Mouse (Mus musculus) intestine, embryonic 14.5 days (tissue): ENCODE measurements around the gene Trim16. TPM values are rescaled to one million over a fixed set of nuclear protein-coding genes. Genes with fewer than 3 reads are reported as not detected.

Experiments
- ATAC-seq: fragments of 200-750 bp; cut with Nextera tagmentation; replicated peaks from 2 replicates; pipeline ENCODE4 v1.8.0; 2017; ENCODE audit warnings: low read depth, moderate number of reproducible peaks, moderate TSS enrichment, moderate library complexity; ENCODE audit not compliant: low FRiP score, low TSS enrichment
- DNase-seq: peaks from one replicate; pipeline ENCODE4 v3.0.0-alpha.2; 2018; ENCODE audit warnings: low spot score
- H3K27ac ChIP-seq: fragments of 300-500 bp; sonication (generic); 2 replicates; pipeline ENCODE4 v1.5.1; 2014; ENCODE audit warnings: low read depth, mild to moderate bottlenecking, control low read depth
- H3K27me3 ChIP-seq: fragments of 300-500 bp; sonication (generic); replicated peaks from 2 replicates; pipeline ENCODE4 v1.6.1; 2014; ENCODE audit warnings: low read length, control low read depth; ENCODE audit not compliant: control insufficient read depth, insufficient read depth
- H3K36me3 ChIP-seq: fragments of 300-500 bp; sonication (generic); 2 replicates; pipeline ENCODE4 v1.6.1; 2014; ENCODE audit warnings: low read length, control low read depth; ENCODE audit not compliant: control insufficient read depth, insufficient read depth
- H3K4me1 ChIP-seq: fragments of 300-500 bp; sonication (generic); replicated peaks from 2 replicates; pipeline ENCODE4 v1.6.1; 2014; ENCODE audit warnings: low read length, control low read depth, mixed read lengths; ENCODE audit not compliant: control insufficient read depth, insufficient read depth
- H3K4me2 ChIP-seq: fragments of 300-500 bp; sonication (generic); 2 replicates; pipeline ENCODE4 v1.6.1; 2014; ENCODE audit warnings: low read length
- H3K4me3 ChIP-seq: fragments of 300-500 bp; sonication (generic); 2 replicates; pipeline ENCODE4 v1.5.1; 2014; ENCODE audit warnings: low read depth, low read length, control low read depth, mixed read lengths
- H3K9ac ChIP-seq: fragments of 300-500 bp; sonication (generic); 2 replicates; pipeline ENCODE4 v1.6.1; 2014; ENCODE audit warnings: mild to moderate bottlenecking, low read length
- H3K9me3 ChIP-seq: fragments of 300-500 bp; sonication (generic); 2 replicates; pipeline ENCODE4 v1.6.1; 2016; ENCODE audit warnings: low read length, control low read depth; ENCODE audit not compliant: control insufficient read depth
- WGBS: fragments of 180-500 bp; shearing (Covaris S2); extraction: QIAGEN DNeasy Blood & Tissue Kit; methylation state at CpG from one replicate; pipeline ENCODE4 v1.1.7; 2014; 5-methylcytosine and 5-hydroxymethylcytosine counted together
- polyA plus RNA-seq: library from polyadenylated mRNA; unstranded; fragments of >200 nt; fragmentation: Nextera tagmentation; extraction: Ambion mirVana; gene quantifications from 2 replicates; pipeline ENCODE4 v1.2.1, GENCODE M21; 2014

Trim16 gene
- polyA plus RNA-seq: 13.1 and 14.4 TPM in 2 replicates

DNA sequence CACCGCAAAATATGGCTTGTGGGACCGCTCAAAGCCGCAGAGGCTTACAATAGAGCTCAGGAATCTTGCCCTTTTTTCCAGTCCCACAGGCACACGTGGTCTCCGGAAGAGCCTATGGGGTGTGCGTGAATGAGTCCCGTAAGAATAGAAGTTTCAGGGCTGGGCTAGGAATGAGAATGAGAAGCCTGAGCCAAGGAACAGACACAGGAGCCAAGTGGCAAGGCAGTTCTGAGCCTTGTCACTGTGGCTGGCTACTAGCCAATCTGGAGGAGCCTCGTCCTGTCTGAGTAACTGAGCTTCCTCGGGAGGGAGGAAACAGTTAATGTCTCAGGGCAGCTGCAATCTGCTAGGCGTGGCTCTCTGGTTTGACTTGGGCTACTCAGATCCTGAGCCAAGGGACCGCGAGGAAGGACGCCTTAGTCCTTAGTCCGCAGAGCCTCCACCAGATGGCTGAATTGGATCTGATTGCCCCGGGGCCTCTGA lies at the start of gene Trim16:
Gene Trim16 (plus strand): TSS at position 173 of the 483 bp plus-strand sequence.
- Histone ChIP-seq H3K9me3 (no peaks in the 10 kb centered on the region), H3K27me3 (no peaks in the 10 kb centered on the region), H3K36me3 (no peaks in the 10 kb centered on the region), H3K4me3 (peak within 1 kb of the TSS; percentile 60), H3K27ac (peak within 1 kb of the TSS; percentile 66), H3K9ac (peak within 1 kb of the TSS; percentile 43), H3K4me2 (peak within 1 kb of the TSS; percentile 85), H3K4me1 (peaks cover 21% of the 10 kb centered on the region; the same call in 1 of the 2 replicates)
- DNase-seq: no peak
- ATAC-seq: peak; percentile 79
- WGBS: 2% methylated on average over 15 of the region's 15 CpGs

DNA sequence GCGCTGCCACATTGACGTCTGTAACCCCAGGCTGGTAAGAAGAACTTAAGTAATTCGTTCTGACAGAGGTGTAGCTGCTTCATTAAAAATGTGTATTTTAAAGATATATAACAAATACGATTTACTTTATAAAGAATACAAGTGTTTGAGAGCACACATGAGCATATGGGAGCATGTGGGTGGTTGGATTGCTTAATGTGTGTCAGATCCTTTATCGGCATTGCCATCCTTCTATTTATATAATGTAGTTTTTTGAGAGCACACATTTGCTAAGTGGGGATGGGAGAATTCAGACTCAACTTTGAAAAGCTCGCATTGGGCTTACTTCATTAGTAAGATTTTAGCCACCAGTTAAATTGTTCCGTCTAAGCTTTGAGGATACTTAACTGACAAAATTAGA lies 43.5 kb upstream of the Trim16 start:
- H3K36me3 ChIP-seq: peaks cover 32% of the 10 kb centered on the region
- ATAC-seq (no peak), DNase-seq (no peak)
- 93% methylated on average over 7 of the region's 7 CpGs for WGBS
- no peak overlapping the region for H3K4me3 ChIP-seq
- H3K9ac ChIP-seq: no peak overlapping the region
- H3K9me3 ChIP-seq: peaks cover 42% of the 10 kb centered on the region
- H3K4me1 ChIP-seq: no peaks in the 10 kb centered on the region
- H3K27ac ChIP-seq: no peak overlapping the region
- H3K27me3 ChIP-seq: no peaks in the 10 kb centered on the region
- no peak overlapping the region for H3K4me2 ChIP-seq

DNA sequence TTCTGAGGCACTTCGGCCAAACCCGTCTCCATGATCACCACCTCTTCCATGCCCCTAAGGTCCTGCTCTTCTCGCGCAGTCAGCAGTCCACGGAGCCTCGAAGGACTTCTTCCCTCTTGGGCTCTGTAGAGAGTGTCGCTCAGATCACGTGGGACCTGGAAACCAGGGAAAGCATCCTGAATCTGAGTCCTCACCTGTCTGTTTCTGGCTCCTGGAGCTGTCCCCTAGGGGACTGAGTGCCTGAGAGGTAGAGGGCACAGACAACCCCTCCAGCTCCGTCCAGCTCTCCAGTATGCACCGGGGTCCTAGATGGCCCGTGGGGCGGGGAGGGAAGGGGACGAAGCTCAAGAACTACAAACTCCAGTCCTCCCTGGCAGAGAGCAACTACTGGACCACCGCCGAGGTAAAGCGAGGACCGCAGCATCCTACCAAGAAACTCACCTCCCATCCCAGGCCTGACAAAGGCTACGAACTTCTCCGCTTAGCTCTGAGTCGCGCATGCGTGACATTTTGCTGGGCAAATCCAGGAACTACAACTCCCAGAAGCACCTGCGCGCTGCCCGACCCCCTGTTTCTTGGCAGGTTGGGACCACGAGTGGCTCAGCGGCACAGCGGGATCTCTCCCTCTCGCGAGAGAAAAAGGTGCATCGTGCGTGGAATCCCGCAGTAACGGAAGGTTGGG lies 31.0 kb upstream of the Trim16 start, which contains the start of gene Zfp286:
Gene Zfp286 (minus strand): TSS at position 528 of the 682 bp plus-strand sequence.
- no peaks in the 10 kb centered on the region for H3K27me3 ChIP-seq

DNA sequence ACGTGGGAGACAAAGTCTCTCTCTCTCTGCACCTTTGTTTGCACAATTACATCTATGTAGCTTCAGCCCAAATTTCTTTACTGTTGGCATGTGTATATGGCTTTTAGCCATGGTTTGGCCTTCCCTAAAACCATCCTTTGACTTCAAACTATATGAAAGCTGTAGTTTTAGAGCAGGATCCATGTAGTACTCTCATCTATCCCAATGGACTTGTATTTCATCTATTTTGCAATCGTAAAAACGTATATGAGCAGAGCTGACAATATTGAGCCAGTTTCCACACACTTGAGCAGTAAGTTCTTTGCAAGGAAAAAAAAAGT lies 30.5 kb upstream of the Trim16 start:
- Histone ChIP-seq H3K36me3 (peaks cover 8% of the 10 kb centered on the region; the same call in 1 of the 2 replicates), H3K4me1 (peaks cover 3% of the 10 kb centered on the region; the same call in 1 of the 2 replicates), H3K4me3 (peak overlapping the region; percentile 48), H3K9me3 (no peaks in the 10 kb centered on the region), H3K9ac (peak overlapping the region; percentile 33), H3K27me3 (no peaks in the 10 kb centered on the region), H3K27ac (no peak overlapping the region), H3K4me2 (peak overlapping the region; percentile 61)
- WGBS: 58% methylated on average over 3 of the region's 3 CpGs
- DNase-seq: no peak
- peak; percentile 14; the same call in 1 of the 2 replicates for ATAC-seq

More for the DNA sequence above, 31.0 kb upstream of the Trim16 start, which contains the start of gene Zfp286:
- H3K4me3 ChIP-seq: peak within 1 kb of the TSS; percentile 48
- ATAC-seq (peak; percentile 94), DNase-seq (peak; percentile 92)
- no peak within 1 kb of the TSS for H3K27ac ChIP-seq
- no peaks in the 10 kb centered on the region for H3K9me3 ChIP-seq
- peaks cover 13% of the 10 kb centered on the region for H3K36me3 ChIP-seq
- peak within 1 kb of the TSS; percentile 69 for H3K9ac ChIP-seq
- WGBS: 6% methylated on average over 34 of the region's 34 CpGs
- peaks cover 3% of the 10 kb centered on the region; the same call in 1 of the 2 replicates for H3K4me1 ChIP-seq
- H3K4me2 ChIP-seq: peak within 1 kb of the TSS; percentile 61

DNA sequence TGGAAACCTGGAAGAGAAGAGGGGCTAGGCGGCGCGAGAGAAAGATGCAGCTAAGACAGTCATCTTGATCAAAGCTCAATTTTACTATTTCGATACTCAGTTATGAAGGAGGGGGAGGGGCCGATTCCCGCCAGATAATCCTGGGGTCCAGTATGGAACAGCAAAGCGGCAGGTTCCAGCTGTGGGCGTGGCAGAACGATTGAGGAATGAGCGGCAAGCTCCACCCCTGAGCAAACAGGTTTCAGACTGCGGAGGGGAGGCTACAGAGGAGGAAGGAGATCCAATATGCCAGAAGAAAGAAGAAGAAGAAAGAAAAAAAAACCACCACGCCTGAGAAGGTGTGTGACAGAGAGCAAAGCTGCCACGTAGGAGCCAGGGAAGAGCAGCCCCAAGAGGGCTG lies 15.9 kb upstream of the Trim16 start:
- WGBS: 45% methylated on average over 13 of the region's 13 CpGs
- Histone ChIP-seq H3K36me3 (no peaks in the 10 kb centered on the region), H3K27ac (no peak overlapping the region), H3K9ac (no peak overlapping the region), H3K4me1 (no peaks in the 10 kb centered on the region), H3K27me3 (no peaks in the 10 kb centered on the region), H3K4me3 (no peak overlapping the region), H3K4me2 (no peak overlapping the region), H3K9me3 (no peaks in the 10 kb centered on the region)
- ATAC-seq: no peak
- DNase-seq: no peak

DNA sequence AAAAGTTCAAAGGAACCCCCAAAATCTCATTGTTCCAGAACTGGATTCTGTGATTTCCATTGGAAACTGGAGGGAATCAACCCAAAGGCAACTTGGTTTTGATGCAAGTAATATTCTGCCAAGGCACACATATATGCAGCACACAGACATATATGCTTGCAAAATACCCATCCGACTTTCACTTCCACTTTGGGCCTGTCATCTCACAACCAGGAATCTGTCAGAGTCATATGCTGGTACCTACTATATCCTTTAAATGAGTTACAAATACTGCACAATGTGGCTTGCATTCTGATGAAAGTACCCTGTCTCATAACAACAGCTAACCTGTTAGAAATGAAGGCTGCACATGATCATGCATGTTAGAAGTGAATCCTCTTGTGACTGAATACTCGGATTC lies 12.1 kb upstream of the Trim16 start:
- Histone ChIP-seq H3K27ac (no peak overlapping the region), H3K36me3 (no peaks in the 10 kb centered on the region), H3K4me2 (no peak overlapping the region), H3K27me3 (no peaks in the 10 kb centered on the region), H3K9me3 (no peaks in the 10 kb centered on the region), H3K9ac (no peak overlapping the region), H3K4me3 (no peak overlapping the region), H3K4me1 (0 out of 2 replicates have a peak, but pooled peaks cover 3% of the 10 kb centered on the region)
- no peak for DNase-seq
- WGBS: 78% methylated on average over 2 of the region's 2 CpGs
- no peak for ATAC-seq

DNA sequence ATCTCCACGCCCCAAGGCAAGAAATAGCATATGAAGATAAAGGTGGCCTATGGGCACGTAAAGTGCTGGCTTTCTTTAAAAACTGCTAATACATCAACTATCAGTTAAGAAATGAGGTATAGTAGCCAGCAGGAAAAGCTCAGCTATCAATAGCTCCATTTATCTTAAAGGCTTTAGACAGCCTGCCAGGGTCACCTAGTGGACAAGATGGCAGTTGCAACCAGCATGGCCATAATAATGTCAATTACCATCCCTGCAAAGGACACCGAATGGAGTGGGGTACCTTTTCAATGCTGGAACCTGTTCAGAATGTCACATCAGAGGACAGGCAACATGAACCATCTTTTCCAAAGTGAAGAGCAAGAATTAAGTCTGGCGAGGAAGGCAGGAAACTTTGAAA lies 10.8 kb upstream of the Trim16 start:
- no peak overlapping the region for H3K9ac ChIP-seq
- H3K27ac ChIP-seq: no peak overlapping the region
- ATAC-seq (no peak), DNase-seq (no peak)
- H3K9me3 ChIP-seq: no peaks in the 10 kb centered on the region
- no peak overlapping the region for H3K4me2 ChIP-seq
- H3K27me3 ChIP-seq: no peaks in the 10 kb centered on the region
- peaks cover 12% of the 10 kb centered on the region; the same call in 1 of the 2 replicates for H3K4me1 ChIP-seq
- no peak overlapping the region for H3K4me3 ChIP-seq
- 67% methylated on average over 4 of the region's 4 CpGs for WGBS
- no peaks in the 10 kb centered on the region for H3K36me3 ChIP-seq

DNA sequence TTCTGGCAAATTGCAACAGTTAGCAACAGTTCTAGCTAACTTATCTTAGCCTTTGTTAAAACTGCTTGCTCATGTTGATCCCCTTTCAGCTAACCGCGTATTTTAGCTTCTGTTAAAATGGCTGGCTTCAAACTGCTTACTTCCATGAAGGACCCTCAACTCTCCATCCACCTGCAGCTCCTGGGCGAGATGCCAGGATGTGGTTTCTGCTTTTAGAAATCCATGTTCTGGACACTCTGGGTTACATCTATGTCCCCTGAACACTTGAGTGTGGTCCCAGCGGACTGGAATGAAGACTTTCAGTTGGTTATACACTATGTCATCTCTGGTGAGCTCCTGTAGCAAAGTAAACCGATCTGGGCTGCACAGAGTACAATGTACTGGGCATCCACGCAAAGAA lies 7.8 kb upstream of the Trim16 start:
- no peak overlapping the region for H3K9ac ChIP-seq
- no peak for DNase-seq
- 88% methylated on average over 6 of the region's 6 CpGs for WGBS
- H3K4me3 ChIP-seq: no peak overlapping the region
- H3K27me3 ChIP-seq: no peaks in the 10 kb centered on the region
- H3K4me2 ChIP-seq: no peak overlapping the region
- H3K27ac ChIP-seq: no peak overlapping the region
- H3K4me1 ChIP-seq: peaks cover 22% of the 10 kb centered on the region; the same call in 1 of the 2 replicates
- no peak for ATAC-seq
- H3K36me3 ChIP-seq: no peaks in the 10 kb centered on the region
- no peaks in the 10 kb centered on the region for H3K9me3 ChIP-seq

DNA sequence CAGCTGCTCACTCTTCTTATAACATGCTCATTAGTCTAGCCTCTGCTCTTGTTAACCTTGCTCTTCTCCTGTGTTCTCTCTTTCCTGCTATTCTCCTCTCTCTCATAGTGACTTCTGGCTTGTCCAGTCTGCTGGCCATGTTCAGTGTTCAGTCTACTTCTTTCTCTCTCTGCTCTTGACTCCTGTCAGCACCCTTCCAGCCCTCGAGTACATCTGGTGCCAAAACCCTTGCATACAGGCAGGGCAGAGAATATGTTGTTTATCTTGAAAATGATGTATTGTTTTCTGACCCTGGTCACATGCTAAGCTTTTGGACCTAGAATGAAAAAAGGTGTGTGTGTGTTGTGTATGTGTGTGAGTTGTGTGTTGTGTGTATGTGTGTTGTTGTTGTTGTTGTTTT lies 6.5 kb upstream of the Trim16 start:
- no peak overlapping the region for H3K9ac ChIP-seq
- H3K4me1 ChIP-seq: peaks cover 22% of the 10 kb centered on the region; the same call in 1 of the 2 replicates
- no peak overlapping the region for H3K4me3 ChIP-seq
- ATAC-seq (no peak), DNase-seq (no peak)
- WGBS: 13% methylated on average over 1 of the region's 1 CpGs
- H3K27ac ChIP-seq: no peak overlapping the region
- H3K36me3 ChIP-seq: no peaks in the 10 kb centered on the region
- H3K27me3 ChIP-seq: no peaks in the 10 kb centered on the region
- H3K9me3 ChIP-seq: no peaks in the 10 kb centered on the region
- H3K4me2 ChIP-seq: no peak overlapping the region
